Mouse (Mus musculus) G1E (cell line): ENCODE measurements at regions not wholly inside any gene's neighbourhood (a gene's known extent, or its start where the extent isn't known, plus 50 kb on each side); places are given as distances from the start of the nearest gene placed in this dataset.

Experiments
- CTCF ChIP-seq: IDR thresholded peaks from 2 replicates; pipeline ENCODE4 v1.5.1; 2012; ENCODE audit warnings: low read depth, low read length, inconsistent platforms, mixed read lengths
- GATA1 ChIP-seq: IDR thresholded peaks from 2 replicates; pipeline ENCODE4 v1.6.1; 2012; ENCODE audit warnings: borderline replicate concordance, low read length, inconsistent platforms, mixed read lengths
- GATA2 ChIP-seq: IDR thresholded peaks from 2 replicates; pipeline ENCODE4 v1.6.1; 2012; ENCODE audit warnings: low read depth, low read length, inconsistent platforms, borderline replicate concordance
- POLR2AphosphoS5 ChIP-seq: IDR thresholded peaks from 2 replicates; pipeline ENCODE4 v1.6.1; 2012; ENCODE audit warnings: low read depth, low read length, inconsistent platforms; ENCODE audit not compliant: insufficient replicate concordance
- TAL1 ChIP-seq: conservative IDR thresholded peaks from 2 replicates; pipeline ENCODE4 v1.6.1; 2012; ENCODE audit warnings: low read depth, low read length, inconsistent platforms, mixed read lengths

DNA sequence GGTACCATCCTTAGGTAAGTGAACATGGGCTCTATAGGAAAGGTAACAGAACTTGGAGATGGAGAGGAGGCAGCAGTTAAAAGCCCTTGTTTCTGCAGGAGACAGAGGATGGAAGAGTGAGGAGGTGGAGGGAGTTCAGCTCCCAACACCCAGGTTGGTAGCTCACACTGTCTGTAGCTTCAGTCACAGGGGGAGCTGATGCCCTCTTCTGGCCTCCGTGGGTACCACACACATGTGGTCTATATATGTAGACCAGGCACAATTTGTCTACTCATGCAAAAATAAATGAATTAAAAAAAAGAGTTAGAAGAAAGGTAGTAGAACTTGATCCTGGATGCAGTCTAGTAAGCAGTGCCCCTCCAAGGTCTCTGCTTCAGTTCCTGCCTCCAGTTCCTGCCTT, 173.3 kb downstream of the Gm10260 start:
- TF ChIP-seq CTCF (no peak), TAL1 (no peak), GATA1 (no peak), POLR2AphosphoS5 (no peak), GATA2 (no peak)
